Mouse (Mus musculus) E14TG2a.4 (cell line): ENCODE data around the gene Ogfod2.

Experiments used
- CTCF ChIP-seq: conservative IDR thresholded peaks from 2 replicates; pipeline ENCODE4 v1.5.1; 2014; ENCODE audit warnings: low read length
- NANOG ChIP-seq: IDR thresholded peaks from 2 replicates; pipeline ENCODE4 v1.6.1; 2014; ENCODE audit warnings: borderline replicate concordance, low read length, mixed read lengths
- POU5F1 ChIP-seq: IDR thresholded peaks from 2 replicates; pipeline ENCODE4 v1.6.1; 2014; ENCODE audit warnings: low read length, borderline replicate concordance

DNA sequence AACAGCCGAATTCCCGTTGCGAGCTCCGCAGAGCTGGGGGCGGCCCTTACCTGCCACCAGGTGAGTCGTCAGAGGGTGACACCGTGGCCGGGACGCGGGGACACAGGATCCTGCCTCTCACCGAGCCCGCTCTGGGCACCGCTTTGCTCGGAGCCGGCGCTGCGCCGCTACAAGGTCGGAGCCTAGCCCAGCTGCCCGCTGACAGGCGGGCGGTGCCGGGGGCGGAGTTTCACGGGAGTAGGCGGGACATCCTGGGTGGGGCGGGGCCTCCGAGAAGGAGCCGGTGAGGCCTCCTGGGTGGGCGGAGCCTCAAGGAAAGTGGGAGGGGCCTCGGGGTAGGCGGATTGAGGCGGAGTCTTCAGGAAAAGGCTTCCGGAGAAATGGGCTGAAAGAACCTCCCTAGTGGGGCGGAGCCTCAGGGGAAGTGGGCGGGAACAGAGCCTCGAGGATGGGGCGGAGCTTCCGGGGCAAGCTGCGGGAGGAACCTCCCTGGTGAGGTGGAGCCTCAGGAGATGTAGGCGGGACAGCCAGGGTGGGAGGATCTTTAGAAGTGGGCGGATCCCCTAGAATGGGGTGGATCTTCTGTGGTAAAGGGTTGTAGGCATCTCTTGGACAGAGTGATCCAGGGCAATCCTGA, 16.4 kb upstream of the Ogfod2 start, which contains the start of gene Abcb9:
- no peak for TF ChIP-seq CTCF
- no peak for TF ChIP-seq POU5F1
- no peak for TF ChIP-seq NANOG
